Mouse (Mus musculus): Measurements from ENCODE around the gene Olfr374.

Gene Olfr374

GRCm38 (mm10) chr8:72135446-72136301, 28.8 kb downstream of the Olfr374 start:
- intact Hi-C loops (cut with DNase I) = no loop called here

- intact Hi-C loops (cut with DNase I) = no loop called here
These were observed 29.6 kb downstream of the Olfr374 start for GRCm38 (mm10) chr8:72136302-72136978.

GRCm38 (mm10) chr8:72137431-72137830, 30.6 kb downstream of the Olfr374 start:
- intact Hi-C loops (cut with DNase I) = no loop called here

GRCm38 (mm10) chr8:72138456-72138855, 31.6 kb downstream of the Olfr374 start:
- intact Hi-C loops (cut with DNase I) = no loop called here

- intact Hi-C loops (cut with DNase I) = no loop called here
These were observed 36.5 kb downstream of the Olfr374 start for GRCm38 (mm10) chr8:72143256-72143824.

- intact Hi-C loops (cut with DNase I) = no loop called here
These were observed 37.6 kb downstream of the Olfr374 start for GRCm38 (mm10) chr8:72144345-72144975.

- intact Hi-C loops (cut with DNase I) = no loop called here
These were observed 38.7 kb downstream of the Olfr374 start for GRCm38 (mm10) chr8:72145511-72145910.

GRCm38 (mm10) chr8:72146056-72146455, 39.2 kb downstream of the Olfr374 start:
- intact Hi-C loops (cut with DNase I) = no loop called here

GRCm38 (mm10) chr8:72146556-72146955, 39.7 kb downstream of the Olfr374 start:
- intact Hi-C loops (cut with DNase I) = no loop called here

GRCm38 (mm10) chr8:72147266-72147665, 40.4 kb downstream of the Olfr374 start:
- intact Hi-C loops (cut with DNase I) = no loop called here

GRCm38 (mm10) chr8:72149056-72149455, 42.2 kb downstream of the Olfr374 start:
- intact Hi-C loops (cut with DNase I) = no loop called here

- intact Hi-C loops (cut with DNase I) = no loop called here
These were observed 44.7 kb downstream of the Olfr374 start for GRCm38 (mm10) chr8:72151418-72152078.

GRCm38 (mm10) chr8:72153382-72153781, 46.5 kb downstream of the Olfr374 start:
- intact Hi-C loops (cut with DNase I) = no loop called here

- intact Hi-C loops (cut with DNase I) = no loop called here
These were observed 51.3 kb downstream of the Olfr374 start for GRCm38 (mm10) chr8:72158096-72158495.

- intact Hi-C loops (cut with DNase I) = no loop called here
These were observed 51.9 kb downstream of the Olfr374 start for GRCm38 (mm10) chr8:72158726-72159125.

- intact Hi-C loops (cut with DNase I) = no loop called here
These were observed 53.2 kb downstream of the Olfr374 start for GRCm38 (mm10) chr8:72160007-72160406.

GRCm38 (mm10) chr8:72160707-72161697, 54.2 kb downstream of the Olfr374 start, which contains the start of gene Rab8a:
Gene Rab8a (plus strand): TSS chr8:72161200.
- intact Hi-C loops (cut with DNase I) = no loop called here

- intact Hi-C loops (cut with DNase I) = no loop called here
These were observed 56.0 kb downstream of the Olfr374 start for GRCm38 (mm10) chr8:72162821-72163220.
